ENCODE assay signal across 17 mouse cellular contexts in the genomic region with DNA sequence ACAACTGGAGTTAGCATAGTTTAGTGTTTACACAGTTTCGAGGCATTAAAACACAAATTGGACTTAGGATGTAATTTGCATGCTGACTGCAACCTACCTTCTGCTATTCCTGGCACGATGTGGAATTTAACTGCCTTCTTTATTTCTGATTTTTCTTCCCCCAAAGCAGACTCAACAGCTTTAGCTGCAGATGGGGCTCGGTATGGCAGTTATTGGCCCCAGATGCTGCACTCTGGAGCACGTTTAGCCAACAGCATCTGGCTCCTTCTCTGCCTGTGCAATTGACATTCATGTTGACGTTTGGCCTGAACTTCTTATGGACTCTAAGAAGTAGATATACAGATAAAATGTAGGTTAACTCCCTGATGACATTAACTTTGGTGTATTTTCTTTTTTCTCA.
DNase-seq lines count a peak whose midpoint lies in the region; ATAC-seq lines count a peak whose summit lies in the region.
"Had no signal": no experiment of that assay in that cellular context is flagged by ENCODE, and none has a peak within 500 bp of the region (broad histone marks: within the 10 kb centered on the region; RNA-seq: fewer than 3 reads in every experiment).

No protein-coding gene starts in this region.

- no peak overlapping the region for H3K27ac ChIP-seq in heart, embryonic 12.5 days (ENCODE audit: poor library complexity, severe bottlenecking)
- no peak overlapping the region for H3K27ac ChIP-seq in embryonic facial prominence, embryonic 10.5 days (replicated peaks)
- no peak overlapping the region for H3K27ac ChIP-seq in limb, embryonic 11.5 days (replicated peaks; ENCODE audit: low read depth, low read length)
- H3K27ac ChIP-seq: embryonic facial prominence, embryonic 15.5 days; heart, embryonic 10.5 days; limb, embryonic 12.5 days; midbrain, embryonic 12.5 days had no signal

- 66% methylated on average over 5 of the region's 5 CpGs for WGBS in heart, embryonic 12.5 days
- WGBS in embryonic facial prominence, embryonic 10.5 days: 59% methylated on average over 5 of the region's 5 CpGs
- WGBS in limb, embryonic 11.5 days: 47% methylated on average over 5 of the region's 5 CpGs

- no peaks in the 10 kb centered on the region for H3K9me3 ChIP-seq in heart, embryonic 12.5 days (replicated peaks)
- H3K9me3 ChIP-seq in embryonic facial prominence, embryonic 10.5 days: no peaks in the 10 kb centered on the region
- H3K9me3 ChIP-seq in limb, embryonic 11.5 days (ENCODE audit: control insufficient read depth, low read length): no peaks in the 10 kb centered on the region
- H3K9me3 ChIP-seq: embryonic facial prominence, embryonic 15.5 days; G1E; heart, embryonic 10.5 days; limb, embryonic 12.5 days; midbrain, embryonic 12.5 days had no signal

- no peak overlapping the region for H3K9ac ChIP-seq in heart, embryonic 12.5 days
- H3K9ac ChIP-seq in limb, embryonic 11.5 days (ENCODE audit: low read length): no peak overlapping the region
- H3K9ac ChIP-seq: embryonic facial prominence, embryonic 15.5 days; limb, embryonic 12.5 days; midbrain, embryonic 12.5 days had no signal

- ATAC-seq in heart, embryonic 12.5 days (ENCODE audit: insufficient number of reproducible peaks, low FRiP score): no peak
- no peak for ATAC-seq in limb, embryonic 11.5 days (ENCODE audit: insufficient number of reproducible peaks, low FRiP score, low TSS enrichment, low read depth)

- peak; percentile 31 for DNase-seq in heart, adult 11 months
- DNase-seq in embryonic facial prominence, embryonic 10.5 days (ENCODE audit: low spot score): peak; percentile 18
- peak; percentile 4 to 16 for DNase-seq in layer of hippocampus, adult 18-20 months (ENCODE audit: low spot score in 2 of 2)
- DNase-seq in limb, embryonic 11.5 days (ENCODE audit: low spot score): peak; percentile 25
- DNase-seq in adrenal gland, adult 2 months: no peak
- no peak for DNase-seq in thymus, postnatal 36 days
- DNase-seq: adrenal gland, postnatal 10 days; cerebellum, adult 8-10 months; gastrocnemius, postnatal 25 days; lung, postnatal 36 days; thymus, adult 18-20 months had no signal

- H3K4me1 ChIP-seq in heart, embryonic 12.5 days (replicated peaks): no peaks in the 10 kb centered on the region
- H3K4me1 ChIP-seq in embryonic facial prominence, embryonic 10.5 days: no peaks in the 10 kb centered on the region
- no peaks in the 10 kb centered on the region for H3K4me1 ChIP-seq in limb, embryonic 11.5 days (ENCODE audit: control insufficient read depth, insufficient read depth, low read length)
- H3K4me1 ChIP-seq: embryonic facial prominence, embryonic 15.5 days; heart, embryonic 10.5 days; limb, embryonic 12.5 days; midbrain, embryonic 12.5 days had no signal

- H3K4me3 ChIP-seq in heart, embryonic 12.5 days: no peak overlapping the region
- no peak overlapping the region for H3K4me3 ChIP-seq in embryonic facial prominence, embryonic 10.5 days
- H3K4me3 ChIP-seq in limb, embryonic 11.5 days (ENCODE audit: low read depth, low read length): no peak overlapping the region
- H3K4me3 ChIP-seq: embryonic facial prominence, embryonic 15.5 days; heart, embryonic 10.5 days; limb, embryonic 12.5 days; midbrain, embryonic 12.5 days had no signal

- H3K4me2 ChIP-seq in heart, embryonic 12.5 days: no peak overlapping the region
- no peak overlapping the region for H3K4me2 ChIP-seq in limb, embryonic 11.5 days (ENCODE audit: low read depth, severe bottlenecking)
- H3K4me2 ChIP-seq: embryonic facial prominence, embryonic 15.5 days; limb, embryonic 12.5 days; midbrain, embryonic 12.5 days had no signal

- H3K36me3 ChIP-seq in heart, embryonic 12.5 days: no peaks in the 10 kb centered on the region
- no peaks in the 10 kb centered on the region for H3K36me3 ChIP-seq in embryonic facial prominence, embryonic 10.5 days (replicated peaks)
- no peaks in the 10 kb centered on the region for H3K36me3 ChIP-seq in limb, embryonic 11.5 days (ENCODE audit: control insufficient read depth, insufficient read depth, low read length)
- H3K36me3 ChIP-seq: embryonic facial prominence, embryonic 15.5 days; G1E; heart, embryonic 10.5 days; limb, embryonic 12.5 days; midbrain, embryonic 12.5 days had no signal

- H3K27me3 ChIP-seq in heart, embryonic 12.5 days (replicated peaks): no peaks in the 10 kb centered on the region
- no peaks in the 10 kb centered on the region for H3K27me3 ChIP-seq in embryonic facial prominence, embryonic 10.5 days (replicated peaks; ENCODE audit: low read depth, poor library complexity, severe bottlenecking)
- no peaks in the 10 kb centered on the region for H3K27me3 ChIP-seq in limb, embryonic 11.5 days (ENCODE audit: control insufficient read depth, insufficient read depth, low read length)
- H3K27me3 ChIP-seq: embryonic facial prominence, embryonic 15.5 days; limb, embryonic 12.5 days; midbrain, embryonic 12.5 days had no signal

Comparison
In these comparisons a context has a peak if more than half of its experiments do, and no peak if none do; other contexts are left out.
1. DNase-seq: peak in heart, adult 11 months (single experiment), embryonic facial prominence, embryonic 10.5 days (single experiment), layer of hippocampus, adult 18-20 months (2 of 2) and limb, embryonic 11.5 days (single experiment); none in adrenal gland, adult 2 months (single experiment) and thymus, postnatal 36 days (0 of 2).